Mouse (Mus musculus) kidney, embryonic 15.5 days (tissue): ENCODE measurements at regions not wholly inside any gene's neighbourhood (a gene's known extent, or its start where the extent isn't known, plus 50 kb on each side); places are given as distances from the start of the nearest gene placed in this dataset.

Source experiments
- ATAC-seq: fragments of 200-750 bp; cut with Nextera tagmentation; replicated peaks from 2 replicates; pipeline ENCODE4 v1.8.0; 2017; ENCODE audit warnings: moderate TSS enrichment; ENCODE audit not compliant: low FRiP score
- H3K27ac ChIP-seq: fragments of 300-500 bp; sonication (generic); 2 replicates; pipeline ENCODE4 v1.5.1; 2015; ENCODE audit warnings: mild to moderate bottlenecking, inconsistent platforms
- H3K27me3 ChIP-seq: fragments of 300-500 bp; sonication (generic); 2 replicates; pipeline ENCODE4 v1.6.1; 2015; ENCODE audit warnings: inconsistent platforms
- H3K36me3 ChIP-seq: fragments of 300-500 bp; sonication (generic); 2 replicates; pipeline ENCODE4 v1.6.1; 2015; ENCODE audit warnings: inconsistent platforms
- H3K4me1 ChIP-seq: fragments of 300-500 bp; sonication (generic); 2 replicates; pipeline ENCODE4 v1.6.1; 2015; ENCODE audit warnings: inconsistent platforms
- H3K4me2 ChIP-seq: fragments of 300-500 bp; sonication (generic); 2 replicates; pipeline ENCODE4 v1.6.1; 2015; ENCODE audit warnings: moderate library complexity, mild to moderate bottlenecking, inconsistent platforms
- H3K4me3 ChIP-seq: fragments of 300-500 bp; sonication (generic); replicated peaks from 2 replicates; pipeline ENCODE4 v1.5.1; 2015; ENCODE audit warnings: mild to moderate bottlenecking, inconsistent platforms
- H3K9ac ChIP-seq: fragments of 300-500 bp; sonication (generic); 2 replicates; pipeline ENCODE4 v1.6.1; 2015; ENCODE audit warnings: mild to moderate bottlenecking, inconsistent platforms
- H3K9me3 ChIP-seq: fragments of 300-500 bp; sonication (generic); replicated peaks from 2 replicates; pipeline ENCODE4 v1.6.1; 2016; ENCODE audit warnings: inconsistent platforms
- WGBS: fragments of 180-500 bp; shearing (Covaris S2); methylation state at CpG from one replicate; pipeline ENCODE4 v1.1.7; 2015; ENCODE audit warnings: mixed read lengths; 5-methylcytosine and 5-hydroxymethylcytosine counted together

DNA sequence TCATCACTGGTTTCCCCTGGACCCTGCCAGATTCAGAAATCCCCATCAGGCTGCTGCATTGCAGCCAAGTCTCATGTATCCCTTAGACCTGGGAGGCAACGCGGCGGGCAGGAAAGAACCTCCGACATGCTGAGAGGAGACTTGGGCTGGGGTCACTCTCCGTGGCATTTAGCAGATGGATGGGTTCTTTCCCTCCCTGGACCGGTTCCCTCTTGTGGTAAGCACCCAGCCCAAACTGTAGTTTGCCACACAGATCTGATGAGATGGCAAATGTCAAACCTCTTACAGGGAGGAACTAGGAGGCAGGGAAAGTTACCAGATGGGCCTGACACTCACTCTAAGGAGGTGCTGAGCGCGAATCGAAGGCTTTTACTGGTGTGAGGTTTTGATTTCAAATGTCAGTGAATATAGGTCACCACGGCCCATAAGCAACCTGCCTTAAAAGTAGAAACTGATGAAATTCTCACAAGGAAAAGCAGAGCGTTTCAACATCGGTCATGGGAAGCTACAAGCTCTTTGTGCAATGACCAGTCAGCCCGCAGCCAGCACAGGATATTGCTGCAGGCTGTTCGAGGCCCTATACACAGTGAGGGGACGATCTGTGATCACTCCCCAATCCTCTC lies 199.9 kb upstream of the Lpp start:
- Histone ChIP-seq H3K9ac (no peak overlapping the region), H3K9me3 (no peaks in the 10 kb centered on the region), H3K27ac (no peak overlapping the region), H3K4me2 (no peak overlapping the region), H3K36me3 (no peaks in the 10 kb centered on the region), H3K4me3 (no peak overlapping the region), H3K27me3 (no peaks in the 10 kb centered on the region), H3K4me1 (no peaks in the 10 kb centered on the region)
- no peak for ATAC-seq
- 51% methylated on average over 15 of the region's 15 CpGs for WGBS

DNA sequence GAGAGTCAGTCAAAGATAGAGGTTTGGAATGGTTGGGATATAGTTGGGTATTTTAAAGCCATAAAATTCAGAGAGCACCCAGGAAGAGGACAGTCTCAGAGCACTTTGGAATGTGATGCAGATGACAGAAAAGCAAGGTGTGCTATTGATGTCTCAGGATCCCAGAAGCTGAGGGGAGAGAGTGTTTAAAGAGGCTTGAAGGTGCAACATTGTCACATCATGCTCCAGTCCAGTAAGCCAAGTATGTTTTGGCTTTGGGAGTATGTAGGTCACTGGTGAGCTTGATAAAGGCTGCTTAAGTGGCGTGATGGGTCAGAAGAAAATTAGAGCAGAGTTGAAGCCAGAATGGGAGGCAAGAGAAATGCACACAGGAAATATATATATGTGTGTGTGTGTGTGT lies 201.3 kb upstream of the Lpp start:
- Histone ChIP-seq H3K4me2 (no peak overlapping the region), H3K4me3 (no peak overlapping the region), H3K9me3 (no peaks in the 10 kb centered on the region), H3K27ac (no peak overlapping the region), H3K27me3 (no peaks in the 10 kb centered on the region), H3K9ac (no peak overlapping the region), H3K4me1 (no peaks in the 10 kb centered on the region), H3K36me3 (no peaks in the 10 kb centered on the region)
- no peak for ATAC-seq
- WGBS: 89% methylated on average over 1 of the region's 1 CpGs

DNA sequence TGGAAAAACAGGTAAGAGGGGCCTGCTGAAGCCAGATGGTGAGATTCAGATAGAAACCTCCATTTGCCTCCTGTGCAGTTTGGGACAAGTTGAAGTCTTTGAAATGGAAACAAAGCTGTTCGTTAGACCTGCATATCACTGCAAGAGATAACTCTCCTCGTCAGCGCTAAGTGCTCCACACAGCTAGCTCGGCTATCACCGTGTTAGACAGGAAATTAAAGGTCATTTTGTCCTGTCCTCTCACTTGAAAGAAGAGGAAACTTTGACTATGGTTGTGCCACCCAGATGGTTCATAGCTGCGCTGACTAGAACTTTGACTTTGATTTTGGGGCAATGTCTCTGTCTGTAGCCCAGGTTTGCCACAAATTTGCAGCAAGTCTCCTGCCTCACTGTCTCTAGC lies 198.5 kb upstream of the Bcl6 start:
- no peaks in the 10 kb centered on the region for H3K27me3 ChIP-seq

DNA sequence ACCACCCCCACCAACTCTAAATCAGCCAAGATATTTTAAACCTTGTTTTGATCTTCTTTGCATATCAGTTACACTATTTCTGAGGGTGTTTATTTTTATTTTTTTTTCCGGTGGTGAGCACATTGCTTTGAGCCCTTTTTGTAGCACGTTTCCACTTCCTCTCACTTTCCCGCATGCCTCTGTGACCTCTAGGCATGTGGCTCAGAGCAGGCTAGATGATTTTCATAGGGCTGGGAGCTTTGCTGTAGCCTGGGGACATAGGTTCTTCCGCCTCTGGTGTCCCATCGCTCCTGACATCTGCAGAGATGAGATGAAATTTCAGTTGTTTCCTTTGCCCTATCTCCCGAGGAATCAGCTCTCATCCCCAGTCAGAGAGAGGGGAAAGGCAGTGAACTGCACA lies 197.3 kb upstream of the Bcl6 start:
- no peaks in the 10 kb centered on the region for H3K36me3 ChIP-seq
- no peak overlapping the region for H3K27ac ChIP-seq
- H3K4me2 ChIP-seq: no peak overlapping the region
- no peak for ATAC-seq
- no peaks in the 10 kb centered on the region for H3K9me3 ChIP-seq
- no peak overlapping the region for H3K4me3 ChIP-seq
- no peaks in the 10 kb centered on the region for H3K4me1 ChIP-seq
- 39% methylated on average over 6 of the region's 6 CpGs for WGBS
- no peak overlapping the region for H3K9ac ChIP-seq
- H3K27me3 ChIP-seq: no peaks in the 10 kb centered on the region

More for the DNA sequence above, 198.5 kb upstream of the Bcl6 start:
- H3K4me1 ChIP-seq: no peaks in the 10 kb centered on the region
- ATAC-seq: no peak
- no peak overlapping the region for H3K4me2 ChIP-seq
- WGBS: 60% methylated on average over 6 of the region's 6 CpGs
- H3K36me3 ChIP-seq: no peaks in the 10 kb centered on the region
- H3K9me3 ChIP-seq: no peaks in the 10 kb centered on the region
- H3K9ac ChIP-seq: no peak overlapping the region
- no peak overlapping the region for H3K4me3 ChIP-seq
- H3K27ac ChIP-seq: no peak overlapping the region

DNA sequence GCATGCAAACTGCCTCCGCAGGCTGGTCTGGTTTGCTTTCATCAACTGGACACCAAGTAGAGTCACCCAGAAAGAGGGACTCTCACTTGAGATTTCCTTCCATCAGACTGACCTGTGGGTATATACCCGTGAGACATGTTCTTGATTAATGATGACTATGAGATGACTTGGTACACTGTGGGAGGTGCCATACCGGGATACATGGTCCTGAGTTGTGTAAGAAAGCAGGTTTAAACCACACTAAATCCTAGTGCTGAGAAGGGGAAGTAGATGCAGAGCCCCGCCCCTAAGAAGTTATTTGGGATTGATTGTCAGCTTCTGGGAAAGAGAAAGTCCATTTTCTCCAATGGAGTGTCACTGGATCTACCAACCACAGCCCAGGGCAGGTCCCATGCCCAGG lies 196.2 kb upstream of the Bcl6 start:
- Histone ChIP-seq H3K27ac (no peak overlapping the region), H3K4me1 (no peaks in the 10 kb centered on the region), H3K4me3 (no peak overlapping the region), H3K4me2 (no peak overlapping the region), H3K27me3 (no peaks in the 10 kb centered on the region), H3K36me3 (no peaks in the 10 kb centered on the region), H3K9me3 (no peaks in the 10 kb centered on the region), H3K9ac (no peak overlapping the region)
- 86% methylated on average over 4 of the region's 4 CpGs for WGBS
- no peak for ATAC-seq

DNA sequence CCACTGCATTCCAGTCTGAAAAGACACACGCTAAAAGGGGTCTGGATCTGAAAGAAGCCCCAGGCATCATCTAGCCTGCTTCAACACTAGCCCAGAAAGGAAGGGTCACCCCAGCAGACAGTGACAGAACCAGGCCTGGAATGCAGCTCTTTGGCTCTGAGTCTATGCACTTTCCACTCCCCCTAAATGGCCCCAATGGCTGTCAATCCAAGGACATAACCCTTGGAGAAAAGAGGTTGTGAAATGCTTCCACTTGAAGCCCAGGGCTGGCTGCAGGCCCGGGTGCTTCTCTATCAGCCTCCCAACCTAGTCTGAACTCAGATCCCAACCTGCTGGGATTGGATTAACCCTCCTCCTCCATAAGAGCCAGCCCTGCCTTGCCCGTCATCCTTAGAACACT lies 194.6 kb upstream of the Bcl6 start:
- Histone ChIP-seq H3K9ac (no peak overlapping the region), H3K4me1 (no peaks in the 10 kb centered on the region), H3K9me3 (no peaks in the 10 kb centered on the region), H3K4me3 (no peak overlapping the region), H3K27me3 (no peaks in the 10 kb centered on the region), H3K27ac (no peak overlapping the region), H3K4me2 (no peak overlapping the region), H3K36me3 (no peaks in the 10 kb centered on the region)
- WGBS: 83% methylated on average over 3 of the region's 3 CpGs
- ATAC-seq: no peak

DNA sequence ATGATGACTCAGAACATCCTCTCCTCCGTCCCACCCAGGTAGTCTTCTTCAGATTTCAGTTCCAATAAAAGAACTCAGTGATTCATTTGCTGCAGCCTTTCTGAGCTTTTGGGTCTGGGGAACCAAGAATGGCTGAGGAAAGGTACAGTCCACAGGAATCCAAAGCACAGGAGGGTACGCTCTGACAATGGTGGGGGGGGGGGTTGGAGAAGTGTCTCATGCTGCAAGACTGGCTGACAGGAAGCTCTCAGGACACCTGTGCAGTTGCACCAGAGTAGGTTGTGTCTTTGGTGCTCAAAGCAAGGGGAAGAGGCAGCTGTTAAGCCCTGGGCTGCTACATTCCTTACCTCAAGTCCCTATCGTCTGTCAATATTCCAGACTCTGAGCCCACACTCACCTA lies 192.7 kb upstream of the Bcl6 start:
- no peaks in the 10 kb centered on the region for H3K36me3 ChIP-seq
- WGBS: 79% methylated on average over 3 of the region's 3 CpGs
- ATAC-seq: no peak

DNA sequence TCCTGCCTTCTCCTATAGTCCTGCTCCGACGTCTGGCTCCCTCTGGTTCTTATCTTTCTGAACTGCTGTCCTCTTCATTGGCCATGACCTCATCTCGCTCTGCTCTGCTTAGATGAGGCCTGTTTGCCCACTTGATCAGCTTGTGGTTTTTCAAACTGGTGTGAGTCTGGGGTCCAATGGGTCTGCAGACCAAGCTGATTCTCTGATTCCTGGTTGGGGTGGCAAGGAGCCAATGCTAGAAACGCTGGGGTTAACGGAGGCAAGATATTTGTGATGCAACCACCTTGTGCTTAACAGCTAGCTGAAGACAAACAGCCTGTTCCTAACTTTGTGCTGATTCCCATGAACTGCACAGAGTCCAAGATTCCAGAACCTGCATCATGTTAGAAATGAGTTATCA lies 192.0 kb upstream of the Bcl6 start:
- H3K27ac ChIP-seq: no peak overlapping the region
- ATAC-seq: no peak
- no peaks in the 10 kb centered on the region for H3K4me1 ChIP-seq
- H3K4me2 ChIP-seq: no peak overlapping the region
- H3K27me3 ChIP-seq: no peaks in the 10 kb centered on the region
- H3K4me3 ChIP-seq: no peak overlapping the region
- WGBS: 80% methylated on average over 5 of the region's 5 CpGs
- no peak overlapping the region for H3K9ac ChIP-seq
- H3K9me3 ChIP-seq: no peaks in the 10 kb centered on the region
- no peaks in the 10 kb centered on the region for H3K36me3 ChIP-seq

More for the DNA sequence above, 192.7 kb upstream of the Bcl6 start:
- Histone ChIP-seq H3K4me1 (no peaks in the 10 kb centered on the region), H3K4me2 (no peak overlapping the region), H3K9me3 (no peaks in the 10 kb centered on the region), H3K9ac (no peak overlapping the region), H3K4me3 (no peak overlapping the region), H3K27ac (no peak overlapping the region), H3K27me3 (no peaks in the 10 kb centered on the region)

DNA sequence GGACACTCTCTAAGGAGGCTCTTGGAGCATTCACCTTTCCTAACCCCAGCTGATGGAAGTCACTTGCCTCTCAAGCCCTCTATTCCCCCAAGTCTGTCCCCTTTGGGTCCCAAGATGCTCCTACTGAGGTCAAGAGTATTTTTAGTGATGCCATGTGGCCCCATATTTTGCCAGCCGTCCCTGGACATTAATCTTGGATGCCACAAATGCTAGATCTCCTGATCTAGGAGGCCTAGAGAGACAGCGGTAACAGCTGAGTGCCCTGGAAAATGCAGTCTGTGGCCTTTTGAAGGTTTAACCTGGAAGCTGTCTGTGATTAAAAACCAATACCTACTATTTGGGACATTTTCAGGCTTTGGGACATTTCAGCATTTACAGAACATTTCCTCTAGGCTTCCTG lies 188.9 kb upstream of the Bcl6 start:
- Histone ChIP-seq H3K27ac (no peak overlapping the region), H3K27me3 (no peaks in the 10 kb centered on the region), H3K4me3 (no peak overlapping the region), H3K9ac (no peak overlapping the region), H3K9me3 (no peaks in the 10 kb centered on the region), H3K4me2 (no peak overlapping the region), H3K36me3 (no peaks in the 10 kb centered on the region), H3K4me1 (0 out of 2 replicates have a peak, but pooled peaks cover 8% of the 10 kb centered on the region)
- WGBS: 75% methylated on average over 2 of the region's 2 CpGs
- no peak for ATAC-seq

DNA sequence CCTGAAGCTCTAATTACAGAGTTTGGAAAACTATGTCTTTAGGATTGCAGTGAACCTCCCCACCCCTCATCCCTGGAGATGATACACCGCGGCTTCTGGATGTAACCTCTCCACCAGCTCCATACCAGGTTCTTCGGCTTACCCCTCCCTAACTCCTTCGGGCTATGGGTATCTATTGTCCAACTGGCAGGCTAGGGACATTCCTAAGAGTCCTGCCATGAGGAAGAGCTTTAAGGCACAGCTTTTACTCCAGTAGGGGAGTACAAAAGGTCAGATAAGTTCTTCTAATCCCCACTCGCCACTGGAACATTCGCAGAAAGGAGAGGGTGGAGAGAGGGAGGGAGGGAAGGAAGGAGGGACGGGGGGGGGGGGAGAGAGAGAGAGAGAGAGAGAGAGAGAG lies 188.5 kb upstream of the Bcl6 start:
- Histone ChIP-seq H3K4me1 (0 out of 2 replicates have a peak, but pooled peaks cover 8% of the 10 kb centered on the region), H3K27me3 (no peaks in the 10 kb centered on the region), H3K4me3 (no peak overlapping the region), H3K36me3 (no peaks in the 10 kb centered on the region), H3K9me3 (no peaks in the 10 kb centered on the region), H3K27ac (no peak overlapping the region), H3K9ac (no peak overlapping the region), H3K4me2 (no peak overlapping the region)
- WGBS: 86% methylated on average over 6 of the region's 7 CpGs
- no peak for ATAC-seq

DNA sequence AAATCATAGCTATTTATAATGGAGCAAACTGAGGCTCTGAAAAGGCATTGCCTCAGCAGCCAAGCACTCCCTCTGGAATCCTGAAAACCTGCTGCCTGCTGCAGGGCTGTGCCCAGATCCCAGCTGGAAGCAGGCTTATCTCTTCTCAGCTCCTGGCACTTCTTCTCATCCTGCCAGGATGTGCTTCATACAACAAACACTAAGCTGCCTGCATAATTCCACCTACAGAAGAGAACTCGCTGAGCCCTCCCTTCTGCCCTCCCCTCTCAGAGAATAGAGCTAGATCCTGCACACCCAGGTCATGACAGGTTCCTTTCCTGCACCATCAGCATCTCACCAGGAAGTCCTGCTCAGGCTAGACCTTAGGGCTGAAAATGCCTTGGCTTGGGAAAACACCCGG lies 187.4 kb upstream of the Bcl6 start:
- no peaks in the 10 kb centered on the region for H3K9me3 ChIP-seq
- no peak for ATAC-seq
- H3K36me3 ChIP-seq: no peaks in the 10 kb centered on the region
- no peak overlapping the region for H3K4me3 ChIP-seq
- no peak overlapping the region for H3K9ac ChIP-seq
- H3K27me3 ChIP-seq: no peaks in the 10 kb centered on the region
- WGBS: 72% methylated on average over 2 of the region's 2 CpGs
- no peak overlapping the region for H3K27ac ChIP-seq
- no peak overlapping the region for H3K4me2 ChIP-seq
- H3K4me1 ChIP-seq: 0 out of 2 replicates have a peak, but pooled peaks cover 8% of the 10 kb centered on the region

DNA sequence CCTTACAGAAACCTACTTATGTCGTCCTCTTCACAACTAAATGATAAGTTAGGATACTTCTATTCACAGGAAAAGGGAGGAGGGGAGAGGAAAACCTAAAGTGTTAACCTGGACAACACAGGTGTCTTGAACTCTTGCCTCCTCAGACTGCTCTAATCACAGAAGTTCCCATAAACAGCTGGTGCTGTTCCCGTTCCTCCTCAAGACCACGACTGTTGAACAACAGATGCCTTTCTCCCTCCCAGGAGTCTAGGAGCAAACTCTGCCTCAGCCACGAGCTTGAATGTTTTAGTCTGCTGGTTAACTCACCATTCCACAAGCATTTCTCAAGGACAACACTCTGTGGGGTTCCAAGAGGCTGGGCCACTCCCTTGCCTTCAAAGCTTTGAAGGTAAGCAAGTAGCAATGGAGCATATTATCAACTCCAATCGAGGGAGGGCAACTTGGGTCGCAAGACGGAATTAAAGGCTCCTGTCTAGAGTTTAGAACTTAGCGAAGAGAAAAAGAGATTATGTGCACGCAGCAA lies 186.6 kb upstream of the Bcl6 start:
- Histone ChIP-seq H3K9me3 (no peaks in the 10 kb centered on the region), H3K27ac (no peak overlapping the region), H3K4me3 (no peak overlapping the region), H3K27me3 (no peaks in the 10 kb centered on the region), H3K36me3 (no peaks in the 10 kb centered on the region), H3K4me1 (0 out of 2 replicates have a peak, but pooled peaks cover 8% of the 10 kb centered on the region), H3K4me2 (no peak overlapping the region), H3K9ac (no peak overlapping the region)
- WGBS: 68% methylated on average over 9 of the region's 9 CpGs
- ATAC-seq: no peak

DNA sequence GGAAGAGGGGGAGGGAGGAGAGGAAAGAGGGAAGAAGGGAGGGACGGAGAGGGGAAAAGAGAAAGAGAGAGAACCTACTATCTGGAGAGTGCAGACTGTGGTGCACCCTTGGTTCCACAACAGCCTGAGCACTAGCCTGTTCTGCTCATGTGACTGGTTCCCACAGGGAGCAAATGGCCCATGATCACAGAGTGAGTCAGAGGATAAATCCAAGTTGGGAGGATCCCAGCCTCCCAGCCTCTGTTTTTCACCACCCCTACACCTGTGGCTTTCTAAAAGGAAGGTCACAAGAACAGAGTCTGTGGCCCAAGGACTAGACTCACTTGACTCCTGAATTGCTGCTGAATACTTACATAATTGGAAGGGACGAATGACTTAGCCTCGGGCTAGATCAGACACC lies 185.9 kb upstream of the Bcl6 start:
- Histone ChIP-seq H3K4me3 (no peak overlapping the region), H3K27ac (no peak overlapping the region), H3K4me2 (no peak overlapping the region), H3K27me3 (no peaks in the 10 kb centered on the region), H3K9ac (no peak overlapping the region), H3K4me1 (0 out of 2 replicates have a peak, but pooled peaks cover 8% of the 10 kb centered on the region), H3K9me3 (no peaks in the 10 kb centered on the region), H3K36me3 (no peaks in the 10 kb centered on the region)
- 79% methylated on average over 3 of the region's 3 CpGs for WGBS
- no peak for ATAC-seq
